Mouse (Mus musculus) left cerebral cortex, adult 11 months (tissue): Measurements from ENCODE around the gene Kcnh3.
"Not testable (repeated sequence)": the region's sequence is repeated elsewhere in the genome, so short reads cannot be mapped to it uniquely, and the experiment has no call there.

Source experiments
- DNase-seq: peaks from one replicate; pipeline ENCODE4 v3.0.0; 2022; ENCODE audit warnings: low spot score

Gene Kcnh3

DNA sequence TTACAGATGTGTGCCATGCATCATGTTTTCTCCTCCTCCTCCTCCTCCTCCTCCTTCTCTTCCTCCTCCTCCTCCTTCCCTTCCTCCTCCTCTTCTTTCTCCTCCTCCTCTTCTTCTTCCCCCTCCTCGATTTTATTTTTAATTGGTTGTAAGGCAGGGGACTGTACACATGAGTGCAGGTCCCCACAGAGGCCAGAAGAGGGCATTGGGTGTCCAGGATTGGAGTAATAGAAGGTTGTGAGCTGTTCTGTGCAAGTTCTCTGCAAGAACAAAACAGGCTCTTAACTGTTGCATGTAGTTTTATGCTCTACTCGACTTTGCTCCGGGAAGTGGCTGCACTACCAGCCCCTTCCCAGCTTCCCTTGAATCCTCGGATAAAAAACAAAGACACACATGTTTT, 15.5 kb downstream of the Kcnh3 start:
- DNase-seq: no peak

DNA sequence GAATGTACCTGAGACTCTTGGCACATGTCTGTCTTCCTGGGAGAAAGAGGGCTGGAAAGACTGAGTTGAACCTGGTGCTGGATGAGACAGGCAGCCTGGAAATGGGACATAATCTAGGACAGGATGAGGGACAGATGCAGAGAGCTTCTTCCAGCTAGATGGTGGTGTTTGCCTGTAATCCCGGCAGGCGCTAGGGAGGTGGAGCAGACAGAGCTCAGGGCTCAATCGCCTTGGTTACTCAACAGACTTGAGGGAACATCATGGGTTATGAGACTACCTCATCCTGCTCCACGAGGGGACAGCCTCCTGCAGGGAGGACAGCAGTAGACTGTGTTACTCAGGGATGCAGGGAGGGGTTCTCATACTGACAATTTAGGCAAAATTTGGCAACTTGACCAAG, 16.6 kb downstream of the Kcnh3 start:
- DNase-seq: no peak

- DNase-seq: no peak
These were observed 17.4 kb downstream of the Kcnh3 start for GRCm38 (mm10) chr15:99242045-99242444.

DNA sequence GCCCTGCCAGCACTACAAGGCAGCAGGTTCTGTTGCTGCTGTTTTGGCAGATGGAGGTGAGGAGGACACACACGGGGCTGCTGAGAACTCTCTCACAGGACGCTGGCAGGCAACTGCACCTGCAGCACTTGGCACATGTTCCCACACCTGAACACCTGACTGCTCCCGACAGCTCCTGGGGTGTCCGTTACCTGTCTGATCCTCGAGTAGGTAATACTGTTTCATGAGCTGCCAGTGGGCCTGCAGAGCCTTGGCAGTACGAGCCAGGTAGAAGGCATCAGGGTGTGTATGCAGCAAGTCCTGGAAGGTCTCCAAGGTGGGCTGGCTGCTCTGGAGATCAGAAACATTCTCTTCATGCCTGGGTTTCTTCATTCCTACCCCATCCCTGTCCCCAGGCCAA, 22.1 kb downstream of the Kcnh3 start:
- DNase-seq: not testable (repeated sequence)

GRCm38 (mm10) chr15:99248972-99249371, 24.3 kb downstream of the Kcnh3 start:
- peak; percentile 68 for DNase-seq

- DNase-seq: no peak
These were observed 25.3 kb downstream of the Kcnh3 start for GRCm38 (mm10) chr15:99249938-99250337.

DNA sequence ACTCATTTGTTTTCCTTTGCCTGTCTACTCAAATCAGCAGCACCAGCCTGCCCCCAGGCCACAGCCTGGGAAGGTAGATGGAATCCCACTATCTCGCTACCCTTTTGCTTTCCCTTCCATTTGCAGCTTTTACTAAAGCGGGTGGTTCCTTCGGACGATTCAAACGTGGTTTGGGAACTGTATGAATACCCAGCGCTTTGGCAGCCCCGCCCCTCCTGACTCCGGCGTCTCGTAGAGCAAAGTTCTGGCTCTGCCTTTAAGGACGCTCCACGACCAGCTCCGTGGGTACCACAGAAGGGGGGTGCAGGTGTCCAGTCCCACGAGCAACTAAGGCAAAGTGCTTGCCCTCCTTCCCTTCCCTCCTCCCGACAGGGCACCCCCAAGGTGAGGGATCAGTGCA, 26.4 kb downstream of the Kcnh3 start:
- not testable (repeated sequence) for DNase-seq

GRCm38 (mm10) chr15:99251626-99252380, 27.1 kb downstream of the Kcnh3 start, which contains the start of gene Mcrs1:
Gene Mcrs1 (minus strand): TSS chr15:99251961.
- peak; percentile 98 for DNase-seq

GRCm38 (mm10) chr15:99252381-99253174, 27.9 kb downstream of the Kcnh3 start:
- peak; percentile 51 for DNase-seq

GRCm38 (mm10) chr15:99253175-99253479, 28.5 kb downstream of the Kcnh3 start:
- not testable (repeated sequence) for DNase-seq

GRCm38 (mm10) chr15:99253772-99254171, 29.1 kb downstream of the Kcnh3 start:
- DNase-seq: no peak

GRCm38 (mm10) chr15:99254477-99255005, 29.9 kb downstream of the Kcnh3 start:
- no peak for DNase-seq

GRCm38 (mm10) chr15:99255241-99255749, 30.6 kb downstream of the Kcnh3 start:
- DNase-seq: no peak

GRCm38 (mm10) chr15:99259167-99259729, 34.6 kb downstream of the Kcnh3 start:
- DNase-seq: no peak

DNA sequence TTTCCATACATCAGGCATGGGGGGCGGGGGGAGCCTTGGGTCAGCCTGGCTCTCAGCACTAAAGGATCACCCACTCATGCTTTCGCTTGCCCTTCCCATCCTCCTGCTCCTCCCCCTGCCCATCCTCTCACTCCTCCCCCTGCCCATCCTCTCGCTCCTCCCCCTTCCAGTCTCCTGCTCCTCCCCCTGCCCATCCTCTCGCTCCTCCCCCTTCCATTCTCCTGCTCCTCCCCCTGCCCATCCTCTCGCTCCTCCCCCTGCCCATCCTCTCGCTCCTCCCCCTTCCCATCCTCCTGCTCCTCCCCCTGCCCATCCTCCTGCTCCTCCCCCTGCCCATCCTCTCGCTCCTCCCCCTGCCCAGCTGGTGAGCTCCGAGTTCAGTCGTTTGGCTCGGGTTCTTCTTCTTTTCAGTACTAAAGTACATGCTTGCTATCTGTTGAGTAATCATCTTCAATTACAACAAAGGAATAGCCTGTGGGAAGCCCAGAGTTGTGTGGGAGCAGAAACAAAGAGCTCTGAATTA, 35.1 kb downstream of the Kcnh3 start:
- DNase-seq: no peak

DNA sequence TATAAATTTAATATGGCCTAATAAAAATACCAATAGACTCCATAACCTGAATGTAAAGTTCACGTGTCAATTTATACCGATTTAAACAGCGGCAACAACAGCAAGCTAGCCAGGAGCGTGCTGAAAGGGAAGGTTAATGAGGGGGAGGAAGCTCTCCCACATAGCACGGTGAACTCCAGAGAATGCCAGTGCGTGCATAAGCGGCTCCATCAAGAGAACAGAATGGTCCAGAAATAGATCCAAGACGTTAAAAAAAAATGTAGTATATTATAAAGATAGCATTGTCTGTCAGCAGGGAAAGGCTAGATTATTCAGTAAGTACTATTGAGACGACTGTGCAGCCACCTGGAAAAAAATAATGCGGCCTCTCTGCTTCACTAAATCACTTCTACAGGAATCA, 38.0 kb downstream of the Kcnh3 start:
- no peak for DNase-seq

GRCm38 (mm10) chr15:99264363-99264762, 39.7 kb downstream of the Kcnh3 start:
- no peak for DNase-seq

- peak; percentile 68 for DNase-seq
These were observed 41.0 kb downstream of the Kcnh3 start for GRCm38 (mm10) chr15:99265679-99266078.

- DNase-seq: no peak
These were observed 51.4 kb downstream of the Kcnh3 start for GRCm38 (mm10) chr15:99276095-99276494.

DNA sequence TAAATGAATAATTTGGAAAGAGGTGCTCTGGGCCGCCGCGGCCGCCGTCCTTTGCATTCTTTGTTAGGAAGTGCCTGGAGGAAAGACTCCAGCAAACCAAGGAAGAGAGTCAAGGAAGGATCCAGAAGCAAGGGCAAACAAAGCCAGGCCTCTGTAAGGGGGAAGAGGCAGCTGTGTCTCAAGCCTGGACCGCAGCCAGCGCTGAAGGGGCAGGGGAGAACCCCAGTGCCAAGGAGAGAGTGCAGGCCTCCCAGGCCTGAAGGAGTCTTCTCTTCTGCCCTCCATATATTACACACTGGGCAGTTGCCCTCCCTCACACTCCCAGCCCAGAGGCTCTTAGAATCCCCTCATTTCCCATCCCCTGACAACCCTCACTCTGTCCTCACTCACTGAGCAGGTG, 53.6 kb downstream of the Kcnh3 start:
- no peak for DNase-seq

GRCm38 (mm10) chr15:99283456-99283855, 58.8 kb downstream of the Kcnh3 start:
- no peak for DNase-seq

DNA sequence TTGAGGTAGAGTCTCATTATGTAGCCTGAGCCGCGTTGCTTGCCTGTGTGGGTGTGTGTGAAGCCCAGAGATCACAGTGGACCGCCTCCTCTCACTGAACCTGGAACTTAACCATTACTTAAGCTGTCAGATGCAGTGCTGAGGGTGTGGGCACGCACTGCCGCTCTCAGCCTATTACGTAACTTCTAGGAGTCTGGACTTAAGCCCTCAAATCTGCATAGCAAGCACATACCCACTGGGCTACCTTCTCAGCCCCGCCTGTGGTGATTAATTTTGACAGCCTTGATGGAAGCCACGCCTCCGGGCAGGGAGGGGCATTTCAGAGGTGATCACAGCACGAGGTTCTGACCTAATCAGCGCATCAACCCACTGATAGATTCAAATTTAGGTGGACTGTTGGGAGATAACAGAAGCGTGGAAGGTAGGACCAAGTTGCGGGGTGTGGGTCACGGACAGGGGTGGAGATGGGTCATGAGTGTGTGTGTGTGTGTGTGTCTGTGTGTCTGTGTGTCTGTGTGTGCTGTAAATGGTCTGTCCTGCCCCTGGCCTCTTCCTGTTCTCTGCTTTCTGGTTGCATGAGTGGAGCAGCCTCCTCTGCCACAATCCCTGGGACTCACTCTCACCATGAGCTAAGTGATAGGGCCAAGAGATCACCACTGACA, 60.0 kb downstream of the Kcnh3 start:
- DNase-seq: no peak
